Mouse (Mus musculus): ENCODE data around the gene Fam222b. TPM values are rescaled to one million over a fixed set of nuclear protein-coding genes. Genes with fewer than 3 reads are reported as not detected.

Gene Fam222b
- polyA plus RNA-seq, 1 experiment from 2014 or later, result 14.1 TPM

DNA sequence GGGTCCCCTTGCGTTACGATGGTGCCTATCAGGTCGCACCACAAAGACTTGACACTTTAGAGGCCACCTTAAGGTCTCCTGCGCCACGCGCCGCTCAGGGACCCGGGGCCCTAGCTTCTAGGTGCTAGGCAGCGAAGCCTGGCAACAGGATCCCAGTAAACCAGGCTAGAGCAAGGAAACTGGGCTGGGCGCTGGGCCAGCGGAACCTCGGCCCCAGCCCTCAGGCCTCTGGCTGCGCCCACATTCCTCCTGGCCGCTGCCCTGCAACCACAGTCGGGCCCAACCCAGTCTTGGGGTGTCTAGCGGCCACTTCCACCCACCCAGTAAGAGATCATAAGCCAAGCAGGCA is 71.3 kb downstream of the Fam222b start:
- peaks cover 36% of the 10 kb centered on the region for H3K4me1 ChIP-seq (replicated peaks)
- H3K9me3 ChIP-seq (replicated peaks), result no peaks in the 10 kb centered on the region
- peaks cover 8% of the 10 kb centered on the region for H3K36me3 ChIP-seq
- peak overlapping the region; percentile 95 for H3K4me3 ChIP-seq
- WGBS, result 4% methylated on average over 16 of the region's 16 CpGs
- ATAC-seq (replicated peaks; ENCODE audit: insufficient number of reproducible peaks, insufficient read depth, low FRiP score, low read depth), result peak; percentile 23
- H3K4me2 ChIP-seq, result peak overlapping the region; percentile 91
- peak overlapping the region; percentile 93 for H3K27ac ChIP-seq
- peak overlapping the region; percentile 97 for H3K9ac ChIP-seq
- no peaks in the 10 kb centered on the region for H3K27me3 ChIP-seq

DNA sequence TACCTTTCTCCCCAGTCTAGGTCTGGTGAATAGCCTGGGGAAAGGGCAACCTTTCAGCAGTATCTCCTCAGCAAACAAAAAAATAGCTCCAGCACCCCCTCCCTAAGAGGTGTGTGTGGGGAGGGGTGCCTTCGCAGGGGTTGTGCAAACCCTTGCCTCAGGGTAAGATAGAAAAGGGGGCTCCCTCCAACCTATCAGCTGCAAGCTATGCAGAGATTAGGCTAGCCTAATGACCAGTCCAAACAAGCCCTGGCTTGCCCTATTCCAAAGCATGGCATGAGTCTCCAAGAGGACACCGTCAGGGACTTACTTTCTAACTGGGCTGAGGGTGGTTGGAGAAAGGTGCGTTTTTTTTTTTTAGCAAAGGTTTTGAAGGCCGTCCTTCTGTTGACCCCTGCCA is 71.7 kb downstream of the Fam222b start:
- ATAC-seq (replicated peaks; ENCODE audit: insufficient number of reproducible peaks, insufficient read depth, low FRiP score, low read depth), result no peak
- Histone ChIP-seq H3K9ac (no peak overlapping the region), H3K4me3 (peak overlapping the region; percentile 95), H3K27me3 (no peaks in the 10 kb centered on the region), H3K27ac (peak overlapping the region; percentile 93), H3K36me3 (peaks cover 3% of the 10 kb centered on the region), H3K4me1 (replicated peaks) (peaks cover 36% of the 10 kb centered on the region), H3K4me2 (peak overlapping the region; percentile 91), H3K9me3 (replicated peaks) (no peaks in the 10 kb centered on the region)
- WGBS, result 43% methylated on average over 4 of the region's 4 CpGs

DNA sequence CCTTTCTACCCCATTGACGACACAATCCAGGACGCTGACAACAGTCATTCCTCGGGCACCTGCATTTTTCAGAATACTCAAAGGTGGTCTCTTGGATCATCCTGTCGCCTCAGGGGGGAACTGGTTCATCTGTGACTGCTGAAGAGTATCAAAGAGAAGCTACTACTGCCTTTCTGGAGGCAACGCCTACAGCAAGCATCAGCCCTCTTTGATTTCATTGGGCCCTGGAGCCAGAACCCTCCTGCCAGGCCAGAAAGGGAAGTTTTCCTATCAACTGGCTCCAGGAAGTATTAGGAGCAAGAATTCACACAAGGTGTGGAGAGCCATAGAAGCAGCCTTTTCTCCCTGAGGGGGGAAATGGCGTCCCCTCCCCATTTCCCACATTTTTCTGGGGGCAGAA is 72.2 kb downstream of the Fam222b start:
- Histone ChIP-seq H3K9ac (no peak overlapping the region), H3K36me3 (no peaks in the 10 kb centered on the region), H3K4me2 (no peak overlapping the region), H3K9me3 (replicated peaks) (no peaks in the 10 kb centered on the region), H3K4me3 (no peak overlapping the region), H3K27ac (no peak overlapping the region), H3K27me3 (no peaks in the 10 kb centered on the region), H3K4me1 (replicated peaks) (peaks cover 36% of the 10 kb centered on the region)
- no peak for ATAC-seq (replicated peaks; ENCODE audit: insufficient number of reproducible peaks, insufficient read depth, low FRiP score, low read depth)
- WGBS, result 69% methylated on average over 6 of the region's 6 CpGs

DNA sequence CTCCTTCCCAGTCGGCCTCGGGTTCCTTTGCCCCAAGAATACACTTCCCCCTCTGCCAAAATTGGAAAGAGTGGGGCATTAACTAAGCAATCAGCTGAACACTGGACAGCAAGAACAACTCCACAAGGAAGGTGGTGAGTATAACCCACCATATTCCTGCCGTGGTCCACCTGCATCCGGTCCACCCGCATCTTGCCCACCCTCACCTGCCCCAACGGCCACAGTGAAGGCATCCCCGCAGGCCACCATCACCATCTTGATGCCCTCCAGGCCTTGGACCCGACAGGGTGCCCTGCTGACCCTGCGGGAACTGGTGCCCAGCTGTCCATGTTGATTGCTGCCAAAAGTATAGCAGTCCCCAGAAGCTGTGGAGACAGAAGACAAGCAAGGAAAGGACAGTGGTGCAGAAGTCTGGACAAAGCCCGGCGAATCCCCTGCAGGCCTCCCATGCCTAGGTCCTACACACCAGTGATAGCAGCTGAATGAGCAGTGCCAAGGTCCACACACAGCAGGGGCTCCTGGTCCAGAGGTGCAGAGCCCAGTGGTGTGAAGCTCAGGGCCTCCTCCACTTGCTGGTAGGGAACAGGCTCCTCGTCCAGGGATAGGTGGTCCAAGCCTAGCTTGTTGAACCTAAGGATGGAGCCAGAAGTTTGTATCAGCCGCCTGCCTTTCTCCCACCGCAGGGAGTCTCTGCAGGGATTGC is 72.9 kb downstream of the Fam222b start:
- no peak overlapping the region for H3K9ac ChIP-seq
- no peak overlapping the region for H3K4me3 ChIP-seq
- H3K4me2 ChIP-seq, result no peak overlapping the region
- no peak for ATAC-seq (replicated peaks; ENCODE audit: insufficient number of reproducible peaks, insufficient read depth, low FRiP score, low read depth)
- H3K4me1 ChIP-seq (replicated peaks), result peaks cover 30% of the 10 kb centered on the region
- H3K27me3 ChIP-seq, result no peaks in the 10 kb centered on the region
- H3K27ac ChIP-seq, result no peak overlapping the region
- no peaks in the 10 kb centered on the region for H3K36me3 ChIP-seq
- 91% methylated on average over 14 of the region's 14 CpGs for WGBS
- no peaks in the 10 kb centered on the region for H3K9me3 ChIP-seq (replicated peaks)

DNA sequence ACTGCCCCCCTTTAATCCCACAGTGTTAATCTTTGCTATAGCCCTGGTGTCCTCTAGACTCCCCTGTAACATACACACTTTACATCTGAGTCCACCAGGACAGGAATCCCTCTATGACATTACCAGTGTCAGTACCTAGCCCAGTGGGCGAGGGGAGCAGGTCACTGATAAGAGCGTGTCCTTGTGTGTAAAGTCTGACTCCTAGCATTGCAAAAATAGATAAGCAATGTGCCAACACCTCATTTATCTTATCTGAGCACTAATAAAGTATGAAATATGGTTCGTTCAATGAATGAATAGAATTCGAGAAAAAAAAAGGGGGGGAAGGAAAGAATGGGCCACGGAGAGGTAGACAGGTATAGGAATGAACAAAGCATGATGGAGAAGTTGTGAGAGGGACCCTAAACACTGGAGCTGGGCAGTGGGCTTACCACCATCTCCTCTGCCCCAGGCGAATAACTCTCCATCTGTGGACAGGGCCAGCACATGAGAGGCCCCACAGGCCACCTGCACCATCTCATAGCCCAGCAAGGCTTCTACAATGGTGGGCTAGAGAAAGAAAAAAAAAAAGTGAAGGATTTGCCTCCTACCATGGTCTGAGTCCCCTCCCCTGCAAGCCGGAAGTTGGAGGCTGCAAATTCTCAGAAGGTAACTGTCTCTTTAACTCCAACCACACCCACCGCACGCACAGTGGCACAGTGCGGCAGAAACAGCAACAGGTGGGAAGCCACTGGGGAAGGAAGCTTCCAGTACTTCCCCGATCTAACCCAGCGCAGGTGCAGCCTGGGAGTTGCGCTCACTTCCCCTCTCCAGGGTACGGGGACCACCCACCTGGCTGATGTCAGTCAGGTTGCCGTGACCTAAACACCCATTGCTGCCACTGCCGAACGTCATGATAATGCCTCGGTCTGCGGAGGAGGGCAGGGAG is 74.3 kb downstream of the Fam222b start:
- peaks cover 22% of the 10 kb centered on the region for H3K4me1 ChIP-seq (replicated peaks)
- no peaks in the 10 kb centered on the region for H3K36me3 ChIP-seq
- no peaks in the 10 kb centered on the region for H3K27me3 ChIP-seq
- H3K9me3 ChIP-seq (replicated peaks), result no peaks in the 10 kb centered on the region
- no peak for ATAC-seq (replicated peaks; ENCODE audit: insufficient number of reproducible peaks, insufficient read depth, low FRiP score, low read depth)
- no peak overlapping the region for H3K27ac ChIP-seq
- H3K4me2 ChIP-seq, result 0 out of 2 replicates have a peak overlapping the region, but pooled peaks have one; percentile 11
- 51% methylated on average over 19 of the region's 19 CpGs for WGBS
- no peak overlapping the region for H3K4me3 ChIP-seq
- no peak overlapping the region for H3K9ac ChIP-seq

DNA sequence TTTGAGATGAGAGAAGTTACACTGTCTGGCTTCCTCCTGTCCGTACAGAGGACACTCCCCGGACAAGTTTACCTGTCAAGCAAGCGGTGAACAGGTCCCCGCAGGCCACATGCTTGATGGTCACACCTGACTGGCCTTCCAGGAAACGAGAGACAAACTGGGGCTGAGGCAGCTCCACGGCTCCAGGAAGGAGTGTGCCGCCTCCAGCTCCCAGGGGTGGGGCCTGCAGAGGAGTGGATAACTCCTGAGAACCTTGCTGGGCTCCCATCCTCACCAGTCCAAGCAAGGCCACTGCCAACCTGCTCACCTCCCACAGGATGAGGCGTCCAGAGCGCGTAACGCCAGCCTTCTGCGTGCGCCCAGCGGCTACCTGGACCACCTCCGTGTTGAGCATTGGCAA is 75.8 kb downstream of the Fam222b start:
- H3K4me1 ChIP-seq (replicated peaks), result peaks cover 16% of the 10 kb centered on the region
- H3K36me3 ChIP-seq, result no peaks in the 10 kb centered on the region
- no peak overlapping the region for H3K9ac ChIP-seq
- ATAC-seq (replicated peaks; ENCODE audit: insufficient number of reproducible peaks, insufficient read depth, low FRiP score, low read depth), result no peak
- H3K4me2 ChIP-seq, result no peak overlapping the region
- H3K27ac ChIP-seq, result no peak overlapping the region
- H3K4me3 ChIP-seq, result no peak overlapping the region
- H3K27me3 ChIP-seq, result no peaks in the 10 kb centered on the region
- H3K9me3 ChIP-seq (replicated peaks), result no peaks in the 10 kb centered on the region
- WGBS, result 87% methylated on average over 15 of the region's 15 CpGs

GRCm38 (mm10) chr11:78171328-78171727 is 76.9 kb downstream of the Fam222b start:
- no peak for ATAC-seq (replicated peaks; ENCODE audit: insufficient number of reproducible peaks, insufficient read depth, low FRiP score, low read depth)

GRCm38 (mm10) chr11:78172034-78172747 is 77.7 kb downstream of the Fam222b start:
- Histone ChIP-seq H3K4me3 (no peak overlapping the region), H3K27me3 (no peaks in the 10 kb centered on the region), H3K36me3 (no peaks in the 10 kb centered on the region), H3K4me1 (replicated peaks) (peaks cover 13% of the 10 kb centered on the region), H3K9me3 (replicated peaks) (no peaks in the 10 kb centered on the region), H3K9ac (no peak overlapping the region), H3K27ac (no peak overlapping the region), H3K4me2 (no peak overlapping the region)
- no peak for ATAC-seq (replicated peaks; ENCODE audit: insufficient number of reproducible peaks, insufficient read depth, low FRiP score, low read depth)
- 77% methylated on average over 16 of the region's 16 CpGs for WGBS

More at GRCm38 (mm10) chr11:78171328-78171727, 76.9 kb downstream of the Fam222b start:
- H3K4me3 ChIP-seq, result no peak overlapping the region
- no peaks in the 10 kb centered on the region for H3K9me3 ChIP-seq (replicated peaks)
- H3K4me1 ChIP-seq (replicated peaks), result peaks cover 12% of the 10 kb centered on the region
- H3K9ac ChIP-seq, result no peak overlapping the region
- no peaks in the 10 kb centered on the region for H3K27me3 ChIP-seq
- H3K4me2 ChIP-seq, result no peak overlapping the region
- H3K36me3 ChIP-seq, result no peaks in the 10 kb centered on the region
- 69% methylated on average over 4 of the region's 4 CpGs for WGBS
- H3K27ac ChIP-seq, result no peak overlapping the region

- ATAC-seq (replicated peaks; ENCODE audit: insufficient number of reproducible peaks, insufficient read depth, low FRiP score, low read depth), result no peak
- H3K4me2 ChIP-seq, result no peak overlapping the region
- no peak overlapping the region for H3K9ac ChIP-seq
- H3K36me3 ChIP-seq, result no peaks in the 10 kb centered on the region
- H3K4me3 ChIP-seq, result no peak overlapping the region
- H3K9me3 ChIP-seq (replicated peaks), result no peaks in the 10 kb centered on the region
- no peaks in the 10 kb centered on the region for H3K27me3 ChIP-seq
- H3K4me1 ChIP-seq (replicated peaks), result peaks cover 18% of the 10 kb centered on the region
- H3K27ac ChIP-seq, result no peak overlapping the region
- WGBS, result 76% methylated on average over 19 of the region's 19 CpGs
These were observed 78.4 kb downstream of the Fam222b start for GRCm38 (mm10) chr11:78172748-78173383.

GRCm38 (mm10) chr11:78174506-78174905 is 80.0 kb downstream of the Fam222b start:
- Histone ChIP-seq H3K4me3 (no peak overlapping the region), H3K9ac (no peak overlapping the region), H3K27me3 (no peaks in the 10 kb centered on the region), H3K9me3 (replicated peaks) (no peaks in the 10 kb centered on the region), H3K36me3 (peaks cover 1% of the 10 kb centered on the region; the same call in 1 of the 2 replicates), H3K4me2 (no peak overlapping the region), H3K4me1 (replicated peaks) (peaks cover 27% of the 10 kb centered on the region), H3K27ac (no peak overlapping the region)
- WGBS, result 86% methylated on average over 3 of the region's 3 CpGs
- no peak for ATAC-seq (replicated peaks; ENCODE audit: insufficient number of reproducible peaks, insufficient read depth, low FRiP score, low read depth)

All from heart, embryonic 15.5 days (tissue).